Mouse (Mus musculus): ENCODE data around the gene Cyp4f15.
"Not testable (repeated sequence)": the region's sequence is repeated elsewhere in the genome, so short reads cannot be mapped to it uniquely, and the experiment has no call there.

DNA sequence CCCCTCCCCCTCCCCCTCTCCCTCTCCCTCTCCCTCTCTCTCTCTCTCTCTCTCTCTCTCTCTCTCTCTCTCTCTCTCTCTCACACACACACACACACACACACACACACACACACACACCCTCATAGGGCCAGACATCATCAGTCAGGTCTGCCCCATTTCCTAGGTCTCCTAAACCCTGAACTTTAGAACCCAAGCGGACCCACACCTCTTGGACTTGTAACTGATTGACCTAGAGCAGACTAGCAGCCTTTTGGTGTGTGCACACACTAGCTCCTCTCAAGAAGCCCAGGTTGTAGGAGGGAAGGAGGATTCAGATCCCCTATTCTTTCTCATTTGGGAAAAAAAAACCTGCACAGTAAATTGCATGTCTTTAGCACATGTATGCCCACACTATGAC, 36.7 kb downstream of the Cyp4f15 start:
- not testable (repeated sequence) for TF ChIP-seq CTCF (IDR thresholded peaks at IDR 0.05; ENCODE audit: low read depth, low read length); POLR2A (IDR thresholded peaks at IDR 0.05; ENCODE audit: insufficient read depth, low read length)

All from ES-Bruce4 (cell line).